Mouse (Mus musculus): ENCODE data around the gene Etv1.

DNA sequence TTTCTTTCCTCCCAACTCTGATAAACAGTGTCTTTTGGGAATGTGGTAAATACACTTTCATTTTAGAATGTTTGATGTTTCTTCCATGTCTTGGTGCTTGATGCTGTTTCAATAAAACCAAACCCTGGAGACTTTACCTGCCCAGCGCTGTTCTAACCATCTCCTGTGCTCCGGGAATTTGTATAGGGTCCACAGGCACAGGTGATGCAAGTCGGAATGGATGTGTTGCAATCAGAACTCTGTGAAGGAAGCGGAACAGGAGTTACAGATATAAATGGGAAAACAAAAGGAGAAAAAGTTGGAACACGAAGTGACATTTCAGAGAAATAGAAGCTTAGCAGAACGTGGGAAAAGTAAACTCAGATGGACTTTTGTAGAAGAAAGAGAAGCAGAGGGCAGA lies 127.1 kb downstream of the Etv1 start:
- TF ChIP-seq EP300 (IDR thresholded peaks at IDR 0.05; ENCODE audit: low read depth in 1 of 2, low read length in 2 of 2) (no peak), POLR2A (IDR thresholded peaks at IDR 0.05; ENCODE audit: control insufficient read depth in 1 of 2, insufficient read depth in 1 of 2, low read depth in 1 of 2, low read length in 2 of 2, poor library complexity in 1 of 2) (no peak), CTCF (IDR thresholded peaks at IDR 0.05 in 2 of 3, conservative IDR thresholded peaks at IDR 0.05 in 1 of 3; ENCODE audit: control insufficient read depth in 1 of 3, insufficient read depth in 1 of 3, low read depth in 2 of 3, low read length in 3 of 3, poor library complexity in 1 of 3, severe bottlenecking in 1 of 3) (no peak), E2F4 (IDR thresholded peaks at IDR 0.05; ENCODE audit: borderline replicate concordance, low read depth, low read length) (no peak), USF1 (IDR thresholded peaks at IDR 0.05; ENCODE audit: low read depth, low read length) (no peak), MYC (IDR thresholded peaks at IDR 0.05; ENCODE audit: low read depth, low read length) (no peak), UBTF (IDR thresholded peaks at IDR 0.05; ENCODE audit: borderline replicate concordance, insufficient read depth, low read depth, low read length) (no peak), CHD1 (IDR thresholded peaks at IDR 0.05; ENCODE audit: low read depth, low read length) (no peak), ZNF384 (IDR thresholded peaks at IDR 0.05; ENCODE audit: low read depth, low read length) (no peak), RAD21 (IDR thresholded peaks at IDR 0.05; ENCODE audit: low read depth, low read length) (no peak)
